Comparison of ENCODE assay signal across 10 mouse cellular contexts in genomic region chr7:29480590-29481344, GRCm38 (mm10). TPM values are rescaled to one million over a fixed set of nuclear protein-coding genes. Genes with fewer than 3 reads are reported as not detected.
DNase-seq lines count a peak whose midpoint lies in the region; ATAC-seq and TF ChIP-seq lines count a peak whose summit lies in the region.
"Had no signal": no experiment of that assay in that cellular context is flagged by ENCODE, and none has a peak within 500 bp of the region (broad histone marks: within the 10 kb centered on the region; RNA-seq: fewer than 3 reads in every experiment).

No protein-coding gene starts in this region.

- no peak overlapping the region for H3K4me2 ChIP-seq in lung, embryonic 14.5 days
- H3K4me2 ChIP-seq in intestine, embryonic 15.5 days (replicated peaks): peak overlapping the region; percentile 34
- H3K4me2 ChIP-seq in stomach, embryonic 15.5 days: peak overlapping the region; percentile 10; the same call in 1 of the 2 replicates

- WGBS in lung, embryonic 14.5 days: 76% methylated on average over 16 of the region's 16 CpGs
- WGBS in intestine, embryonic 15.5 days: 81% methylated on average over 16 of the region's 16 CpGs
- WGBS in stomach, embryonic 15.5 days: 77% methylated on average over 16 of the region's 16 CpGs

- peak overlapping the region; percentile 59; the same call in 1 of the 2 replicates for H3K27ac ChIP-seq in lung, embryonic 14.5 days (ENCODE audit: low read depth)
- H3K27ac ChIP-seq in embryonic fibroblast, embryonic 13.5 days (ENCODE audit: insufficient read depth, low read length): peak overlapping the region; percentile 50
- peak overlapping the region; percentile 60 for H3K27ac ChIP-seq in intestine, embryonic 15.5 days
- H3K27ac ChIP-seq in stomach, embryonic 15.5 days: peak overlapping the region; percentile 73

- no peak for DNase-seq in lung, embryonic 14.5 days
- DNase-seq in lung, postnatal 10 days: no peak
- DNase-seq in adrenal gland, postnatal 14 days: no peak
- DNase-seq: spleen, adult 18-20 months had no signal

- TF ChIP-seq POLR2A in embryonic fibroblast, embryonic 13.5 days (IDR thresholded peaks at IDR 0.05; ENCODE audit: low read depth, low read length): no peak

- peak; percentile 22; the same call in 1 of the 2 replicates for ATAC-seq in lung, embryonic 14.5 days (ENCODE audit: insufficient read depth)
- ATAC-seq in intestine, embryonic 15.5 days: 0 out of 2 replicates have a peak, but pooled peaks have one; percentile 16
- ATAC-seq in stomach, embryonic 15.5 days (ENCODE audit: insufficient read depth, low FRiP score, low read depth): no peak
- ATAC-seq in granulocyte monocyte progenitor cell, adult 5-6 weeks (replicated peaks; ENCODE audit: poor library complexity, severe bottlenecking): no peak
- ATAC-seq in monocyte, adult 5-6 weeks (replicated peaks; ENCODE audit: insufficient number of reproducible peaks, low FRiP score, low TSS enrichment, poor library complexity, severe bottlenecking): no peak

- no peaks in the 10 kb centered on the region for H3K9me3 ChIP-seq in lung, embryonic 14.5 days (ENCODE audit: low read depth, low read length)
- no peaks in the 10 kb centered on the region for H3K9me3 ChIP-seq in intestine, embryonic 15.5 days
- H3K9me3 ChIP-seq in stomach, embryonic 15.5 days: no peaks in the 10 kb centered on the region

- peaks cover 6% of the 10 kb centered on the region; the same call in 1 of the 2 replicates for H3K4me1 ChIP-seq in lung, embryonic 14.5 days (ENCODE audit: insufficient read depth)
- H3K4me1 ChIP-seq in embryonic fibroblast, embryonic 13.5 days (ENCODE audit: control insufficient read depth, insufficient read depth, low read length): peaks cover 11% of the 10 kb centered on the region; the same call in 1 of the 2 replicates
- H3K4me1 ChIP-seq in intestine, embryonic 15.5 days (replicated peaks): peaks cover 19% of the 10 kb centered on the region
- H3K4me1 ChIP-seq in stomach, embryonic 15.5 days: peaks cover 30% of the 10 kb centered on the region; the same call in 1 of the 2 replicates

- no peak for TF ChIP-seq CTCF in lung, embryonic 14.5 days (IDR thresholded peaks at IDR 0.05; ENCODE audit: low read depth)
- TF ChIP-seq CTCF in embryonic fibroblast, embryonic 13.5 days (IDR thresholded peaks at IDR 0.05; ENCODE audit: borderline replicate concordance, insufficient read depth, low read length): no peak

- no peaks in the 10 kb centered on the region for H3K27me3 ChIP-seq in lung, embryonic 14.5 days (ENCODE audit: insufficient read depth, low read length)
- no peaks in the 10 kb centered on the region for H3K27me3 ChIP-seq in intestine, embryonic 15.5 days (replicated peaks)
- no peaks in the 10 kb centered on the region for H3K27me3 ChIP-seq in stomach, embryonic 15.5 days (replicated peaks)

- no peak overlapping the region for H3K4me3 ChIP-seq in lung, embryonic 14.5 days (ENCODE audit: low read depth, low read length)
- no peak overlapping the region for H3K4me3 ChIP-seq in embryonic fibroblast, embryonic 13.5 days (ENCODE audit: insufficient read depth, low read length)
- H3K4me3 ChIP-seq in intestine, embryonic 15.5 days (replicated peaks): no peak overlapping the region
- H3K4me3 ChIP-seq in stomach, embryonic 15.5 days (replicated peaks): no peak overlapping the region
- H3K4me3 ChIP-seq: erythroblast, embryonic 14.5 days had no signal

- no peaks in the 10 kb centered on the region for H3K36me3 ChIP-seq in lung, embryonic 14.5 days (ENCODE audit: insufficient read depth)
- no peaks in the 10 kb centered on the region for H3K36me3 ChIP-seq in intestine, embryonic 15.5 days
- no peaks in the 10 kb centered on the region for H3K36me3 ChIP-seq in stomach, embryonic 15.5 days

- H3K9ac ChIP-seq in lung, embryonic 14.5 days: no peak overlapping the region
- no peak overlapping the region for H3K9ac ChIP-seq in intestine, embryonic 15.5 days
- H3K9ac ChIP-seq in stomach, embryonic 15.5 days: no peak overlapping the region

RNA-seq across cellular contexts. Expression of gene Sipa1l3, which starts 37.7 kb away (rescaled TPM):
- 20.2 and 20.4 TPM in 2 replicates for polyA plus RNA-seq in lung, embryonic 14.5 days (2014; fragmentation: Nextera tagmentation; extraction: Ambion mirVana)
- polyA plus RNA-seq in embryonic fibroblast, embryonic 13.5 days (2011; ENCODE audit: insufficient read length, low read depth, missing spikeins): 22.0 and 36.9 TPM in 2 replicates
- polyA plus RNA-seq in intestine, embryonic 15.5 days (2015; fragmentation: Nextera tagmentation; extraction: Ambion mirVana): 26.6 and 27.9 TPM in 2 replicates
- polyA plus RNA-seq in stomach, embryonic 15.5 days (2015; fragmentation: Nextera tagmentation; extraction: Ambion mirVana): 22.0 and 31.3 TPM in 2 replicates
- total RNA-seq in adrenal gland, postnatal 14 days (2021): 29.2 and 30.5 TPM in 2 replicates
- 39.4 and 43.1 TPM in 2 replicates for total RNA-seq in granulocyte monocyte progenitor cell, adult 5-6 weeks (2014; fragmentation: Nextera tagmentation)
- 5.8 and 6.2 TPM in 2 replicates for total RNA-seq in granulocyte monocyte progenitor cell, adult 5-6 weeks (2017)
- 12.2 to 30.0 TPM (median 15.8 TPM) in 3 replicates for total RNA-seq in monocyte, adult 5-6 weeks (2017)

Comparison
In these comparisons a context has a peak if more than half of its experiments do, and no peak if none do; other contexts are left out.
1. ATAC-seq: peak in lung, embryonic 14.5 days (single experiment) and intestine, embryonic 15.5 days (single experiment); none in stomach, embryonic 15.5 days (single experiment), granulocyte monocyte progenitor cell, adult 5-6 weeks (single experiment) and monocyte, adult 5-6 weeks (single experiment).
2. Peak in every context shown above with its lines, with median percentiles within 50 percentile points of each other: H3K27ac ChIP-seq.